Mouse (Mus musculus) hindbrain, embryonic 10.5 days (tissue): Measurements from ENCODE around the gene Bdh1. TPM values are rescaled to one million over a fixed set of nuclear protein-coding genes. Genes with fewer than 3 reads are reported as not detected.
"Not testable (repeated sequence)": the region's sequence is repeated elsewhere in the genome, so short reads cannot be mapped to it uniquely, and the experiment has no call there.

ENCODE experiments used
- DNase-seq: peaks from one replicate; pipeline ENCODE4 v3.0.0-alpha.2; 2017; ENCODE audit warnings: low spot score
- H3K27ac ChIP-seq: fragments of 300-500 bp; sonication (generic); 2 replicates; pipeline ENCODE4 v1.5.1; 2016; ENCODE audit warnings: mild to moderate bottlenecking, moderate library complexity
- H3K27me3 ChIP-seq: fragments of 300-500 bp; sonication (generic); 2 replicates; pipeline ENCODE4 v1.6.1; 2016; ENCODE audit warnings: mild to moderate bottlenecking; ENCODE audit not compliant: poor library complexity, insufficient read depth, severe bottlenecking
- H3K36me3 ChIP-seq: fragments of 300-500 bp; sonication (generic); 2 replicates; pipeline ENCODE4 v1.6.1; 2016; ENCODE audit warnings: mild to moderate bottlenecking, moderate library complexity
- H3K4me1 ChIP-seq: fragments of 300-500 bp; sonication (generic); replicated peaks from 2 replicates; pipeline ENCODE4 v1.6.1; 2016; ENCODE audit warnings: mild to moderate bottlenecking
- H3K4me3 ChIP-seq: fragments of 300-500 bp; sonication (generic); 2 replicates; pipeline ENCODE4 v1.5.1; 2016; ENCODE audit warnings: mild to moderate bottlenecking, moderate library complexity
- H3K9me3 ChIP-seq: fragments of 300-500 bp; sonication (generic); 2 replicates; pipeline ENCODE4 v1.6.1; 2016; ENCODE audit warnings: mild to moderate bottlenecking, moderate library complexity
- WGBS: fragments of 180-500 bp; shearing (Covaris S2); methylation state at CpG from one replicate; pipeline ENCODE4 v1.1.7; 2016; 5-methylcytosine and 5-hydroxymethylcytosine counted together
- polyA plus RNA-seq: library from polyadenylated mRNA; unstranded; fragments of >200 nt; fragmentation: Nextera tagmentation; extraction: Ambion mirVana; gene quantifications from 2 replicates; pipeline ENCODE4 v1.2.1, GENCODE M21; 2016

Gene Bdh1
- polyA plus RNA-seq, 1 experiment from 2014 or later, result 28.8 TPM

- Histone ChIP-seq H3K36me3 (no peaks in the 10 kb centered on the region), H3K4me1 (peaks cover 34% of the 10 kb centered on the region), H3K4me3 (peak overlapping the region; percentile 48), H3K27ac (peak overlapping the region; percentile 92), H3K9me3 (no peaks in the 10 kb centered on the region), H3K27me3 (peaks cover 25% of the 10 kb centered on the region)
- peak; percentile 92 for DNase-seq
- WGBS, result 4% methylated on average over 17 of the region's 17 CpGs
These were observed 36.3 kb downstream of the Bdh1 start for GRCm38 (mm10) chr16:31458229-31458918.

- H3K27me3 ChIP-seq, result peaks cover 25% of the 10 kb centered on the region
- H3K4me1 ChIP-seq, result peaks cover 34% of the 10 kb centered on the region
- WGBS, result 35% methylated on average over 10 of the region's 10 CpGs
- DNase-seq, result peak; percentile 19
- no peaks in the 10 kb centered on the region for H3K9me3 ChIP-seq
- H3K27ac ChIP-seq, result peak overlapping the region; percentile 0; the same call in 1 of the 2 replicates
- H3K4me3 ChIP-seq, result no peak overlapping the region
- no peaks in the 10 kb centered on the region for H3K36me3 ChIP-seq
These were observed 37.9 kb downstream of the Bdh1 start for GRCm38 (mm10) chr16:31459968-31460461.

GRCm38 (mm10) chr16:31460506-31460905 is 38.4 kb downstream of the Bdh1 start:
- no peaks in the 10 kb centered on the region for H3K9me3 ChIP-seq
- no peak for DNase-seq
- H3K4me3 ChIP-seq, result no peak overlapping the region
- H3K27ac ChIP-seq, result 0 out of 2 replicates have a peak overlapping the region, but pooled peaks have one; percentile 30
- H3K27me3 ChIP-seq, result peaks cover 25% of the 10 kb centered on the region
- peaks cover 39% of the 10 kb centered on the region for H3K4me1 ChIP-seq
- WGBS, result 57% methylated on average over 13 of the region's 13 CpGs
- no peaks in the 10 kb centered on the region for H3K36me3 ChIP-seq

GRCm38 (mm10) chr16:31461046-31461445 is 39.0 kb downstream of the Bdh1 start:
- 85% methylated on average over 5 of the region's 5 CpGs for WGBS
- Histone ChIP-seq H3K9me3 (no peaks in the 10 kb centered on the region), H3K27me3 (peaks cover 25% of the 10 kb centered on the region), H3K36me3 (no peaks in the 10 kb centered on the region), H3K4me1 (peaks cover 42% of the 10 kb centered on the region), H3K27ac (no peak overlapping the region), H3K4me3 (no peak overlapping the region)
- DNase-seq, result no peak

GRCm38 (mm10) chr16:31462113-31462687 is 40.1 kb downstream of the Bdh1 start:
- Histone ChIP-seq H3K36me3 (no peaks in the 10 kb centered on the region), H3K9me3 (no peaks in the 10 kb centered on the region), H3K27ac (no peak overlapping the region), H3K4me1 (peaks cover 42% of the 10 kb centered on the region), H3K4me3 (no peak overlapping the region), H3K27me3 (peaks cover 22% of the 10 kb centered on the region)
- WGBS, result 21% methylated on average over 12 of the region's 12 CpGs
- DNase-seq, result no peak

- H3K27me3 ChIP-seq, result peaks cover 22% of the 10 kb centered on the region
- no peak overlapping the region for H3K4me3 ChIP-seq
- no peak for DNase-seq
- H3K4me1 ChIP-seq, result peaks cover 28% of the 10 kb centered on the region
- no peaks in the 10 kb centered on the region for H3K36me3 ChIP-seq
- H3K27ac ChIP-seq, result no peak overlapping the region
- 91% methylated on average over 5 of the region's 5 CpGs for WGBS
- no peaks in the 10 kb centered on the region for H3K9me3 ChIP-seq
These were observed 42.9 kb downstream of the Bdh1 start for GRCm38 (mm10) chr16:31464953-31465352.

GRCm38 (mm10) chr16:31465630-31466029 is 43.5 kb downstream of the Bdh1 start:
- Histone ChIP-seq H3K4me1 (peaks cover 21% of the 10 kb centered on the region), H3K27me3 (peaks cover 19% of the 10 kb centered on the region), H3K36me3 (no peaks in the 10 kb centered on the region), H3K27ac (no peak overlapping the region), H3K4me3 (no peak overlapping the region), H3K9me3 (no peaks in the 10 kb centered on the region)
- WGBS, result 32% methylated on average over 4 of the region's 4 CpGs
- peak; percentile 33 for DNase-seq

- peaks cover 14% of the 10 kb centered on the region for H3K27me3 ChIP-seq
- H3K9me3 ChIP-seq, result no peaks in the 10 kb centered on the region
- no peak overlapping the region for H3K4me3 ChIP-seq
- peaks cover 17% of the 10 kb centered on the region for H3K4me1 ChIP-seq
- DNase-seq, result no peak
- 87% methylated on average over 5 of the region's 5 CpGs for WGBS
- H3K27ac ChIP-seq, result no peak overlapping the region
- no peaks in the 10 kb centered on the region for H3K36me3 ChIP-seq
These were observed 44.0 kb downstream of the Bdh1 start for GRCm38 (mm10) chr16:31466106-31466505.

GRCm38 (mm10) chr16:31470819-31471218 is 48.7 kb downstream of the Bdh1 start:
- not testable (repeated sequence) for H3K27me3 ChIP-seq, DNase-seq, H3K36me3 ChIP-seq, H3K27ac ChIP-seq, H3K9me3 ChIP-seq, H3K4me1 ChIP-seq, H3K4me3 ChIP-seq
- WGBS, result 91% methylated on average over 4 of the region's 4 CpGs

GRCm38 (mm10) chr16:31471994-31472393 is 49.9 kb downstream of the Bdh1 start:
- no peak for DNase-seq
- Histone ChIP-seq H3K9me3 (no peaks in the 10 kb centered on the region), H3K27ac (no peak overlapping the region), H3K4me3 (no peak overlapping the region), H3K27me3 (no peaks in the 10 kb centered on the region), H3K4me1 (peaks cover 8% of the 10 kb centered on the region; the same call in 1 of the 2 replicates), H3K36me3 (no peaks in the 10 kb centered on the region)
- WGBS, result 91% methylated on average over 5 of the region's 5 CpGs

GRCm38 (mm10) chr16:31473226-31473625 is 51.1 kb downstream of the Bdh1 start:
- Histone ChIP-seq H3K36me3 (no peaks in the 10 kb centered on the region), H3K27me3 (no peaks in the 10 kb centered on the region), H3K27ac (no peak overlapping the region), H3K4me1 (peaks cover 12% of the 10 kb centered on the region; the same call in 1 of the 2 replicates), H3K4me3 (no peak overlapping the region), H3K9me3 (no peaks in the 10 kb centered on the region)
- 89% methylated on average over 1 of the region's 1 CpGs for WGBS
- DNase-seq, result no peak

- H3K36me3 ChIP-seq, result no peaks in the 10 kb centered on the region
- H3K27ac ChIP-seq, result no peak overlapping the region
- peaks cover 9% of the 10 kb centered on the region; the same call in 1 of the 2 replicates for H3K9me3 ChIP-seq
- no peak overlapping the region for H3K4me3 ChIP-seq
- DNase-seq, result no peak
- WGBS, result 78% methylated on average over 9 of the region's 9 CpGs
- H3K27me3 ChIP-seq, result no peaks in the 10 kb centered on the region
- peaks cover 12% of the 10 kb centered on the region; the same call in 1 of the 2 replicates for H3K4me1 ChIP-seq
These were observed 53.3 kb downstream of the Bdh1 start for GRCm38 (mm10) chr16:31475123-31475968.
